Mouse (Mus musculus) ES-E14 (cell line): ENCODE measurements around the gene Wbp4.
"Not testable (repeated sequence)": the region's sequence is repeated elsewhere in the genome, so short reads cannot be mapped to it uniquely, and the experiment has no call there.

Experiments used
- CHD2 ChIP-seq: IDR thresholded peaks from 2 replicates; pipeline ENCODE4 v1.6.1; 2014; ENCODE audit warnings: mild to moderate bottlenecking, low read depth, low read length, inconsistent platforms
- HCFC1 ChIP-seq: IDR thresholded peaks from 2 replicates; pipeline ENCODE4 v1.6.1; 2012; ENCODE audit warnings: low read length, inconsistent platforms, borderline replicate concordance; ENCODE audit not compliant: insufficient read depth
- MAFK ChIP-seq: IDR thresholded peaks from 2 replicates; pipeline ENCODE4 v1.6.1; 2014; ENCODE audit warnings: mild to moderate bottlenecking, low read depth, low read length, inconsistent platforms; ENCODE audit not compliant: insufficient read depth

DNA sequence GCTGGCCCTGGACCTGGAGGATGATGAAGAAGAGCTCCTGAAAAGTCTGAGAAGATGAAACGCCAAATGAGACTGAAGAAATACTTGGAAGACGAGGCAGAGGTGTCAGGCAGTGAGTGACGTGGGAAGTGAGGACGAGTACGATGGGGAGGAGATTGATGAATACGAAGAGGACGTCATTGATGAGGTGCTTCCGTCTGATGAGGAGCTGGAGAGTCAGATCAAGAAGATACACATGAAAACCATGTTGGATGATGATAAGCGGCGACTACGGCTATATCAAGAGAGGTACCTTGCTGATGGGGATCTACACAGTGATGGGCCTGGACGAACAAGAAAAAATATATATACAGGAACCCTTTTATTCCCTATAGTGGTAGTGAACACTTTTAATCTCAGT is 44.8 kb upstream of the Wbp4 start:
- TF ChIP-seq MAFK, HCFC1, CHD2: not testable (repeated sequence)
